Mouse (Mus musculus) CD8-positive naive resting alpha-beta T cell, adult 2 months (primary cell): ENCODE data around the gene Pi4k2a.
A peak's percentile ranks its signal among the peaks of the same experiment; 100 is the strongest.

Source experiments
- DNase-seq, 2 experiments: peaks; one replicate each; pipeline ENCODE4 v3.0.0; 2022; ENCODE audit warnings: low read depth in 2 of 2, low spot score in 2 of 2

Gene Pi4k2a

DNA sequence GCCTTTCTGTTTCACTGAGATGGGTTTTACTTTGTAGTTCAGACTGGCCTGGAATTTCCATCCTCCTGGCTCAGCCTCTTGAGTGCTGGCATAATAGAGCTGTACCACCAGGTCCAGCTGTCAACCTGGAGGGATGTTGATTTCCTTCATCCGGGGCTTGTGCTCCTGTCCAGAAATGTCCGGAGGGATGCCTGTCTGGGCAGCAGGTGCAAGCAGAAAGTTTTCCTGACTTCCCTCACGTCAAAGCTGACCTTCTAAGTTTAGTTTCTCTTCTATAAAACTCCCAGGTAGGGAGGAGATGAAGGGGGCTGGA lies 40.0 kb downstream of the Pi4k2a start:
- DNase-seq = no peak

DNA sequence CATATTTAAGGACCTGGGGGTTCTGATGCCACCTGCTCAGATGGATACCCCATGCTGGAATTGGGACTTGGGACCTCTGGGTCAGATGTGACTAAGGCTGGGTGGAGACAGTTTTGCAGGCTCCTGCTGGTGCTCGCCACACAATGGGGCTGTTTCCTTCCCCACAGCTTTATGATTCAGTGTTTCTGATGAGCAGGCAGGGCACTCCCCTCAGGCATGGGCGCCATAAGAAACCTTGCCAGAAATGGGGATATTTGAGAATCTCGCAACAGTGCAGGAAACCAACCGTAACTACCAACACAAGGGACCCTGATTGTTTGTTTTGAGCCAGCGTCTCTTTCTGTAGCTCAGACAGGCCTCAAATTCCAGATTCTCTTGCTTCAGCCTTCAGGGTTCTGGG lies 40.8 kb downstream of the Pi4k2a start:
- DNase-seq = no peak

DNA sequence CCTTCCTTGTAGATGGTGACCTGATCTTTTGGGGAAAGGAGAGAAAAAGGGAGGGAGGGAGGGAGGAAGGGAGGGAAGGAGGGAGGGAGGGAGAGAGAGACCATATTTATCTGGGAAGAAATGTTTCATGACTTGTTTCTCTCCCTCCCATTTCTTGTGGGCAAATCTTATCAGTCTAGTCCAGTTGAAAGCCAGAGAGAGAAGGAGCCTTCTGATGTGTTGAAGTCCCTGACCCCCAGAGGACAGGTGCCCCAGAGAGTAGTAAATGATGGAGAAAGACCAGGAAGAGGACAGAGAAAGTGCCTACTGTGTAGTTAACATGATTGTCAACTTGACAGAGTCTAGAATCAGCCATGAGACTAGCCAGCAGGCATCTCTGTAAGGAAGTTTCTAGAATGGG lies 44.8 kb downstream of the Pi4k2a start:
- no peak for DNase-seq

DNA sequence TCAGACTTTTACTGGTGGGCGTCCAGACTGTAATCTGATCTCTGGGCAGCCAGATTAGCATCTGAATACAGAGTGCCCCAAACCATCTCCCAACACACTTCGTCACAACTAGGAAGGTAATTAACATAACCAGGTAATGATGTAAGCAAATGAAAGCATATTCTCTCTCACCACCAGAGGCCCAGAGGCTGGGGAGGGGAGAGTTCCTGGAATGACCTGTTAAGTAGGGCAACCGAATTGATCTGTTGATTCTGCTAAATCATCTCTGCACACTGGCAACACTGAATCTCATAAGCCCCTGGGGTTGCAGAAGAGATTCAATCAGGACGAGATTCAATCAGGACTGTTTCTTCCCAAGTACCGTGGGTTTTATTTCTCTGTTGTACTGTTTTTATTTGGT lies 45.9 kb downstream of the Pi4k2a start:
- no peak for DNase-seq

DNA sequence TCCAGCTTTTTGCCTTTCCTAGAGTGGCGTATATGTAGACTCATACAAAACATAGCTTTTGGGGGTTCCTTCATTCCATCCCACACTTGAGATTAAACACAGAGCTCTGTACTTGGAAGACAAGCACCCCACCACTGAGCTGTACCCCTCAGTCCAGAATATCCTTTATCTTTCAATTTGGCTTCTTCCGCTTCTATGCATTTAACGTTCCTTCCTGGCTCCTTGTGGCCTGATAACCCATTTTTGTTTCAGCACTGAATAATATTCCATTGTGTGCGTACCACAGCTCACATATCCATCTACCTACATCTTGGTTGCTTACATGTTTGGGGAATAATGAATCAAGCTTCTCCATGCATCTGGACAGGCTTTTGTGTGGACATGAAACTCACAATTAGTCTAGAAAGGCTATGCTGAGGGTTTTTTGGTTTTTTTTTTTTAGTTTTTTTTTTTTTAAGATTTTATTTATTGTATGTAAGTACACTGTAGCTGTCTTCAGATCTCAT lies 47.0 kb downstream of the Pi4k2a start:
- DNase-seq = no peak

DNA sequence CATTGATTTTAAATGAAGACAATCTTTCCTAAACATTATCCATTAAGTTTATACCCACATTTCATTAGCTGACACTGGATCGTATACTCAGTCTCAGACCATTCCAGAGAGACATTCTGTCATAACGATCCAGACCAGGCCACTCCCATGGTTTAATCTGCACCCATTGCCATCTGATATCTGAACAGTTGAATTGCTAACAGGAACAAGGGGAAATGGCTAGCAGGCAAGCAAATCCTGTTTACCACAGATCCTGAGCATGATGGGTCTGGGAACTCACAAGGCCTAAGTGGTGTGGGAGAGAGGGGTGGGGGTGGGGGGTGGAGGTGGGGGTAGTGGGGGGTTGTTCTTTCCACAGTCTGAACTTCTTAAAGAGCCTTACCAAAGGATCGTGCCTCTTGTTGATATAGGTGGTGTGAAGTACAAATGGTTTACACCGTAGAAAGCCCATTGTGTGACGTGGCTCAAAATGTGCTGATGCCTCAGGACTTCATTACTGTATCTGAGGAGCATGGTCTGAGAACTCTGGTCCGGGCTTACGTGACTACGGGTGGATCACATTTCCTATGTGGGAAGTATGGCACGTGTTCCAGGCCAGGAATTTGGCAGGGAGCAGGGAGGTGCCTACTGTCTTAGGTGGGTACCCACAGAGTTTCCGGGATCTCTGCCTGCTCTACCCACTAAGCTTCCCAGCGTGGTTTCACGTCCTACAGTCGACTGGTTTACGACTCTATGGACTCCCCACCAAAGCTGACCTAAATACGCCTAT lies 48.4 kb downstream of the Pi4k2a start:
- no peak for DNase-seq

DNA sequence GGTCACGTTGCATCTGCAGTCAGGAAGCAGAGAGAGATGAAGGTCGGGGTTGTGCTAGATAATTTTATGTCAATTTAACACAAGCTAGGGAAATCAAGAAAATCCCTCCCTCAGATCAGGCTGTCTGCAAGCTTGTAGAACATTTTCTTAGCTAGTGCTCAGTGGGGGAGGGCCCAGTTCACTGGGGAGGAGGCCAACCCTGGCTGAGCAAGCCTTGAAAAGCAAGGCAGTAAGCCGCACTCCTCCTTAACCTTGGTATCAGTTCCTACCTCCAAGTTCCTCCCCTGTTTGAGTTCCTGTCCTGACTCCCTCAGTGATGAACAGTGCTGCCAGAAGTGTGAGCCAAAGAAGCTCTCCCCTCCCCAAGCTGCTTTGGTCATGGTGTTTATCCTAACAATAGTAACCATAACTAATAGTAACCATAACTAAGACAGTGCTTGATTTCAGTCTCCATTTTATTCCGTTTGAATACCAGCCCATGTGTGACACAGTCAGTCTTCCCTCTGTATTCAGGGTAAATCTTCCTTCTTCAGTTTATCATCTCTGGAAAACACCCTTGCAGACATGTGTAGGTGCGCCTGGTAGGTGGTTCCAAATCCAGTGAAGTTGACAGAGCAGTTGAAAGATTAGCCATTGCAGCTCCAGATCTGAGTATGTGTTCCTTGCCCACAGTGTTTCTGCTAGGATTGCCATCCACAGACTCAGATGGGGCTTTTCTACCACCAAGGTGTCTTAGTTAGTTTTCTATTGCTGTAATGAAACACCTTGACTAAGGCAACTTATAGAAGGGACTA lies 49.7 kb downstream of the Pi4k2a start:
- no peak for DNase-seq

DNA sequence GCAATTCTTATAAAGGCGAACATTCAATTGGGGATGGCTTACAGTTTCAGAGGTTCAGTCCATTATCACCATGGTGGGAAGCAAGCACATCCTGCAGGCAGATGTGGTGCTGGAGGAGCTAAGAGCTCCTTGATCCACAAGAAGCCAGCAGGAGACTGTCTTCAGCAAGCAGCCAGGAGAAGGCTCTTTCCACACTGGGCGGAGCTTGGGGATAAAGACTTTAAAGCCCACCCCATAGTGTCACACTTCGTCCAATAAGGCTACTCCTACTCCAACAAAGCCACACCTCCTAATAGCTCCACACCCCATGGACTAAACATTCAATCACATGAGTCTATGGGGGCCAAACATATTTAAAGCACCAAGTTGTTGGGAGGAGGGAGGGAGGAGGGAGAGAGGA lies 51.7 kb downstream of the Pi4k2a start:
- DNase-seq = no peak

DNA sequence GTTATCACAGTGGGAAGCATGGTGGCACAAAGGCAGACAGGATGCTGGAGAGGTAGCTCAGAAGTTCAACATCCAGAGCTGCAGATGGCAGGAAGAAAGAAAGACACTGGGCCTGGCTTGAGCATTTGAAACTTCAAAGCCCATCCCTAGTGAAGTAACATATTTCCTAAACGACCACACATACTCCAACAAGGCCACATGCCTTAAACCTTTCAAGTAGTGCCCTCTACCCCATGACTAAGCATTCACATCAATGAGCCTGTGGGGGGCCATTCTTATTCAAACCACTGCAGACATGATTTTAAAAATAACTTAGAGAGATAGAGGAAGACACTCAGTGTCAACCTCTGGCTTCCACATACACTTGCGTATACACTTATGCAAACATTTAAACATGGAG lies 52.5 kb downstream of the Pi4k2a start:
- no peak for DNase-seq

DNA sequence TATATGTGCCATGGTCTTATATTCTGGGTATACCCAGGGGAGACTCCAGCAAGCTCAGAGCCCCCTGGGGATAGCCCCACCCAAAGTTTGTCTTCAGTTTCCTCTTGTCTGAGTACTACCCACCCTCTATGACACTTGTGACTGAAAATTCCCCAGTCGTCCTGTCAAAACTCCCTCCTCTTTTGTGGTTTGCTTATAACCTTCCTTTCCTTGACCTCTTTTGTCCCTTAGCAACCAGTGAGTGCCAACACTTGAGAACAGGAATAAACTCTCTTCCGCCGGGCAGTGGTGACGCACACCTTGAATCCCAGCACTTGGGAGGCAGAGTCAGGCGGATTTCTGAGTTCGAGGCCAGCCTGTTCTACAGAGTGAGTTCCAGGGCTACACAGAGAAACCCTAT lies 53.8 kb downstream of the Pi4k2a start:
- DNase-seq = no peak

DNA sequence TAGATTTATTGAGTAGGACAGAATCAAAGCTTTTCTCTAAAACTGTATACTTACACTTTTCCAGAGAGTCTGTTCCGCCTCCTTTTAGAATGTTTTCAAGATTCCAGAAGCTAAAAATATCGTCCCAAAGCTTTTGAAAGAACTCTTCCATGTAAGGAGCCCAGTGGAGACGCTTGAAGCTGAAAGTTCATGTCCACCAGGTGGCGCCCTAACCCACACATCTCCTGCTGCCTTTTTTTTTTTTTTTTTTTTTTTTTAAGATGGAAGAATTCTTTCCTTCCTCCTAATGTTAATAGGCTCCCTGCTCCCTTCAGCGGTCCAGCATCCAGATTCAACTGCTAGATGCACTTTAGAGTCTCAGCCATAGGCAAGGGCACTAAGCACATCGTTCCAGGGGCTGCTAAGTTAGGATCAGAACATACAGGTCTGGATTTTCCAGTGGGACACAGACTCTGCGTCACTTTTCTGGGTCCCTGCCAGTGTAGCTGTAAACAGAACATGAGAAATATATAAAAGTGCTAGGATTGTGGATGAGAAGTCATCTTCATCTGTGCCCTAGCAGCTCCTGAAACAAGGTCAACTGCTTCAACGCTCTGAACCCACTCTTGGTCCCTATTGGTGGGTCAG lies 54.4 kb downstream of the Pi4k2a start:
- DNase-seq = peak; percentile 68 to 80

DNA sequence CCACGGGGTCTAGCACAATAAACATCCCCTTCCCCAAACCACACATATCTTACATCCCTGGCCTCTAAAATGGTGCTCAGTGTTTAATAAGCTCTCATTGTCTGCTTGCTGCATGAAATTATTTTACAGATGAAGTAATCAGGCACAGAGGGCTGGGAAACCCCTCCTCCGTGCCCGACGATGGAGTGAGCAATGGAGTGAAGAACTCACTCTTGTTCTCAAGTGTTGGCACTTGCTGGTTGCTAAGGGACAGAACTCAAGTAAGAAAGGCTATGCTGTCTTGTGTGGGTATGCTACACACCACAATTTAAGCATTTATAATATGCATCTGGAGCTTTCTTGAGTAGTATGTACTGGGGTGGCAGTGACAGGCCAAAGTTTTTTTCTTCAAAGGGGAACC lies 54.9 kb downstream of the Pi4k2a start:
- no peak for DNase-seq

DNA sequence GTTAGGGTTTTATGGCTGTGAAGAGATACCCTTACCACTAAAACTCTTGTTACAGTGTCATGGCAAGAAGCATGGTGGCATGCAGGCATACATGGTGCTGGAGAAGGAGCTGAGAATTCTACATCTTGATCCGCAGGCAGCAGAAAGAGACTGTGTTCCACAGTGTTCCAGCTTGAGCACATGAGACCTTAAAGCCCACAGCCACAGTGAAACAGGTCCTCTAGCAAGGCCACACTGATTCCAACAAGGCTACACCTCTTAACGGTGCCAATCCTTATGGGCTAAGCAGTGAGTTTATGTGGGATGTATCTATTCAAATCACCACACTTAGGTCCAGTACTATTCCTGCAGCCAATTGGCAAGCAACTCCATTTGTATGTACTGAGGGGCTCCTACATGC lies 55.5 kb downstream of the Pi4k2a start:
- no peak for DNase-seq

DNA sequence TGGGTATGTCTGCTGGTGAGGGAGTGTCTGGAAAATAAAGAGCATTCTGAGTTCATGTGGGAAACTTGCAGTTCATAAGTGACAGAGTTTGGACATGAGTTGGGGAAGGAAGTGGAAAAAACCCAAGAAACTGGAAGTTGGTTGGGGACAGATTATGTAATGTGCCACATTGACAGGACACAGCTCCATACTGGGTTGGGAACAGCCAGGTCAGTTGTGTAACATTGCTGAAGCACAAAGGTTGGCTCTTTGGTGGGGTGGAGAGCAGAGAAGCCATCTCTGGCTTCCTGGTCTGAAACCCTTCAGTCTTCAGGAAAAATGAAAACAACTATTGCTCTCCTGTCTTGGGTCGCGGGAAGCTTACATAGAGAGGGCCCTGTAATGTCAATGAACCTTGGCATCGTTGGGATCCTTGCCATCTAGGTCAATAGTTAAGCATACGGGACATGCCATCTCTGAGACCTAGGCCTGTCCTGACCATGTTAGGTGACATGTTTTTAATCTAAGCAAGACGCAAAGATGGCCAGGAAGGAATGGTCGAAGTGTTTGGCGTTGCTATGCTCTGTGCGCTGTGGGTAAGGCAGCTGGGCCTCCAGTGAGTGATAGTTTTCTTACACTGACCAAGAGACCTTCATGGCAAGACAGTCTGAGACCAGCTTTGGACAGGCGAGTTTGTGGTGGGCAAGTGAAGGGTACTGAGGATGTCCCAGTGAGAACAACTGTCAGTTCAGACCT lies 56.2 kb downstream of the Pi4k2a start:
- DNase-seq = no peak

DNA sequence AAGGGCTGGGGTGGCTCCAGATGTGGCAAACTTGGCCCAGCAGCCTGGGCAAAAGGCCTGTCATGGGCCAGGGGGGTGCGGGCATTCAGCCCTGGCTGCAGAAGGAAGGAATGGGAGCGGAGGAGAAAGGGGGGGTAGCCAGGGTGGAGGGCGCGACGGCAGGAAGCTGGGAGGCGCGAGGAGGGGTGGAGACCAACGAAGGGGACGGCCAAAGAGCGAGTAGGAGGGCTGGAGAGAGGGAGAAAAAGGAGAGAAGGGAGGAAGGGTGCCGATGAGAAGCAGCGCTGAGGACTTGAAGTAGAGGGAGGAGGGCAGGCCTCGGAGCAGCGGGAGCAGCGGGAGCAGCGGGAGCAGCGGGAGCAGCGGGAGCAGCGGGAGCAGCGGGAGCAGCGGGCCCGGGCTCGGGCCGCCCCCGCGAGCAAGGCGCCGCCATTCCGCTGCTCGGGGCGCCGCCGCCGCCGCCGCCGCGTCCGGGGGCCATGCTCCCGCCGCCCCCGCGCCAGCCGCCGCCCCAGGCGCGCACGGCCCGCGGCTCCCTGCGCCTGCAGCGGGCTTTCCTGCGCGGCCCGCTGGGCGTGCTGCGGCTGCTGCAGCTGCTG lies 57.0 kb downstream of the Pi4k2a start, which contains the start of gene Marveld1:
Gene Marveld1, plus strand, starts transcription at position 231 of the 599 bp plus-strand sequence.
- no peak for DNase-seq

DNA sequence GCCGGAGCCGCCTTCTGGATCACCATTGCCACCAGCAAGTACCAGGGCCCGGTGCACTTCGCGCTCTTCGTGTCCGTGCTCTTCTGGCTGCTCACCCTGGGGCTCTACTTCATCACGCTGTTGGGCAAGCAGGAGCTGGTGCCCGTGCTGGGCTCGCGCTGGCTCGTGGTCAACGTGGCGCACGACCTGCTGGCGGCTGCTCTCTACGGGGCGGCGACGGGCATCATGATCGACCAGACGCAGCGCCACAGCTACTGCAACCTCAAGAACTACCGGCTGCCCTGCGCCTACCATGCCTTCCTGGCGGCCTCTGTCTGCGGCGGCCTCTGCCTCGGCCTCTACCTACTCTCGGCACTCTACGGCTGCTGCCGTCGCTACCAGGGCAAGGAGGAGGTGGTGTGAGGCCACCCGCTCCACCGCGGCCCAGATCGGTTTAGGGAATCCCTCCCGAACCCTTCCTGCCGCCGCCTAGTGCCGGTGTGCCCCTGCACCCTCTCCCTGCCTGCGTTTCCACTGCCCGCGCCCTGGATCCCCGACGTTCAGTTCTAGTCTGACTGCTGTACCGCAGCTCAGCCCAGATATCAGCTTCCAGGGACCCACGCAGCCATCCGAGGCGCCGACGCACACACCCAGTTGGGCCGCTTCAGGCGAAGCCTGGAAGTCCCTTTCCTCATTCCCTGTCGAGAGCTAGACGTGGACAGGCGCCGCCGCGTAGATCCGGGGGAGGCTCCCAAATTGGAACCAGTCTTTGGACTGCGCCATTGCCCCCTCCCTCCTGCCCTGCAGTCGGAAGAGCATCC lies 57.7 kb downstream of the Pi4k2a start:
- DNase-seq = peak; percentile 19 to 31

DNA sequence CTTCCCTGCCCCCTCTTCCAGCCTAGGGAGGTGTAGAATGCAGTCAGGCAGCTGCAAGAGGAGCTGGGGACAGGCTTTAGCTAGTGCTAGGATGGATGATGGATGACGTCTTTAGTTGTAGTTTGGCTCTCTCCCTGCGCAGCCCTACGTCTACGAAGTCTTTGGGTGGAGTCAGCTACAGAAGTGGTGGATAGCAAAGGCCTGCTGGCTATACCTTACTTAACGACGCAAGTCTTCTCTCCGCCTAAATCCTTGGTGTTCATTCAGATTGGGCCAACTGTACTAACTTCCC lies 58.2 kb downstream of the Pi4k2a start:
- DNase-seq = no peak

DNA sequence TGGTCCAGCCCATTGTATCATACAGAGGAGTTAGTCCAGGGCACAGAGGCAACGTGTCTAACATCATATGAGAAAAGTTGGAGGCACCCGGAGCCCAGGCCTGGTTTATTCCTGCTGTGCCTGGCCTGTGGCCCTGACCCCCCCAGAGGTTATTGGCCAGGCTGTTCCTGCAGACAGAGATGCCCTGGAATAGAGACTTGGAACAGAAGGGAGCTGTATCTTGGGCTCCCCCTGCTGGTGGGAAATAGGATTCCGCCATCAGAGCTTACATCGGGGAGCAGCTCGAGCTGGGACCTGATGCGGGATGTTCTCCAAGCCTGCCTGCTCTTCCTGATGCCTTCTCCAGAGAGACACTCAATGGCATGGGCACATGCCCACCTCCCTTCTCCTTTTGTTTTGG lies 61.7 kb downstream of the Pi4k2a start:
- peak; percentile 69 to 73 for DNase-seq

DNA sequence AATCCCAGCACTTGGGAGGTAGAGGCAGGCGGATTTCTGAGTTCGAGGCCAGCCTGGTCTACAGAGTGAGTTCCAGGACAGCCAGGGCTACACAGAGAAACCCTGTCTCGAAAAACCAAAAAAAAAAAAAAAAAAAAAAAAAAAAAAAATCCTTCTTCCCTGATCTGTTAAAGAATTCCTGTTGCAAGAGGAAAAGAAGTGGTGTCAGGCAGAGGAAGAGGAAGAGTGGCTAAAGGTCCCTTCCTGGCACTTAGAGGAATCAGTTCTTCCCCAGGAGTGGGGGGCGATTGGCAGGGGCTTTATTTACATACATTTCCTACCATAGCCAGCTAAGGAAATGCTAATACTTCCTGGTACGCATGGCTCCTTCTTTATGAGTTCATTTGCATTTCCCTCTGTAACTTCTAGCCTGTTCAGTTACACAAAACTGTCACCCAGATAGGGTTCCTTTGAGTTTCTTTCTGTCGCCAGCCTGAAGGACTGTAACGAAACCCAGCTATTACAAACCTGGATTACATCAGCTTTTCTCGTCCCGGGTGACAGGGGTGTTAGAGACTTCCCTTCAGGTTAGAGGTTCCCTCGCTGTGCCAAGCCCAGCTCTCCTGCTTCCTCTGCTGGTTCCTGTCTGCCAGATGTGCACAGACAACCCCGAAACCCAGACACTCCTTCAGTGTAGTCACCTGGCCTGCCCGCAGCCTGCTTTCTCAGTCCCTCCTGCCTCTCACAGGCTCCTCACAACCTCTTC lies 67.4 kb downstream of the Pi4k2a start:
- no peak for DNase-seq
